Mouse (Mus musculus) ES-E14 (cell line): ENCODE data around the gene Actn2.

Experiments
- CHD2 ChIP-seq: IDR thresholded peaks from 2 replicates; pipeline ENCODE4 v1.6.1; 2014; ENCODE audit warnings: mild to moderate bottlenecking, low read depth, low read length, inconsistent platforms
- HCFC1 ChIP-seq: IDR thresholded peaks from 2 replicates; pipeline ENCODE4 v1.6.1; 2012; ENCODE audit warnings: low read length, inconsistent platforms, borderline replicate concordance; ENCODE audit not compliant: insufficient read depth
- MAFK ChIP-seq: IDR thresholded peaks from 2 replicates; pipeline ENCODE4 v1.6.1; 2014; ENCODE audit warnings: mild to moderate bottlenecking, low read depth, low read length, inconsistent platforms; ENCODE audit not compliant: insufficient read depth
- ZC3H11A ChIP-seq: IDR thresholded peaks from 2 replicates; pipeline ENCODE4 v1.6.1; 2012; ENCODE audit warnings: low read depth, mild to moderate bottlenecking, inconsistent platforms, low read length, borderline replicate concordance
- ZNF384 ChIP-seq: IDR thresholded peaks from 2 replicates; pipeline ENCODE4 v1.6.1; 2012; ENCODE audit warnings: low read depth, low read length, inconsistent platforms

GRCm38 (mm10) chr13:12317191-12317765, 23.3 kb downstream of the Actn2 start:
- TF ChIP-seq ZNF384 (no peak), HCFC1 (no peak), ZC3H11A (no peak), MAFK (no peak), CHD2 (no peak)
